Mouse (Mus musculus) cortical plate, adult 2 months (tissue): ENCODE results near the gene Immp2l.

ENCODE experiments used
- CTCF ChIP-seq: fragments of 200-500 bp; IDR thresholded peaks from 2 replicates; pipeline ENCODE4 v1.5.1; 2011; ENCODE audit warnings: mild to moderate bottlenecking, control low read depth, low read length; ENCODE audit not compliant: insufficient read depth; ENCODE audit errors: extremely low read depth
- POLR2A ChIP-seq: fragments of 200-500 bp; IDR thresholded peaks from 2 replicates; pipeline ENCODE4 v1.6.1; 2011; ENCODE audit warnings: mild to moderate bottlenecking, low read length, control low read depth; ENCODE audit not compliant: insufficient read depth; ENCODE audit errors: extremely low read depth

DNA sequence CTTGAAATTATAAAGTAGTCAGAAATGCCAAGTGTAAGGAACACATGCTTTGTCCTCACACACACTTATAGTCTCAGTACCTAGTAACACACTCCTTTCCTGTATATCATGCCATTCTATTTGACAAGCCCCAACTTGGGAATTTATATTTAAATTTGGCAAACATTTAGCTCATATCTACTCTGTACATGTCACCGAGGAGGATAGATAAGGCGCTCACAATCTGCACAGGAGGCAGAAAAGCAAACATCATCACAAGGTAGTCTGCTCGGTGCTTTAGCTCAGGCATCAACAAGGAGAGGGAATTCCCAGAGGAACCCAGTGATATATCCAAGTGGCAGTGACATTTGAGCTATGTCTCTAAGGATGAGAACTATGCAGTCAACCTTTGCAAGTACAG, 856.9 kb downstream of the Immp2l start:
- TF ChIP-seq POLR2A (no peak), CTCF (no peak)
